Mouse (Mus musculus): ENCODE data around the gene Blcap. TPM values are rescaled to one million over a fixed set of nuclear protein-coding genes. Genes with fewer than 3 reads are reported as not detected.

The Blcap gene
- 20.3 TPM for polyA plus RNA-seq (2014; fragmentation: Illumina TruSeq; extraction: RNeasy Lipid Tissue Mini Kit (QIAGEN cat#74804); ENCODE audit: low read depth, low replicate concordance)

DNA sequence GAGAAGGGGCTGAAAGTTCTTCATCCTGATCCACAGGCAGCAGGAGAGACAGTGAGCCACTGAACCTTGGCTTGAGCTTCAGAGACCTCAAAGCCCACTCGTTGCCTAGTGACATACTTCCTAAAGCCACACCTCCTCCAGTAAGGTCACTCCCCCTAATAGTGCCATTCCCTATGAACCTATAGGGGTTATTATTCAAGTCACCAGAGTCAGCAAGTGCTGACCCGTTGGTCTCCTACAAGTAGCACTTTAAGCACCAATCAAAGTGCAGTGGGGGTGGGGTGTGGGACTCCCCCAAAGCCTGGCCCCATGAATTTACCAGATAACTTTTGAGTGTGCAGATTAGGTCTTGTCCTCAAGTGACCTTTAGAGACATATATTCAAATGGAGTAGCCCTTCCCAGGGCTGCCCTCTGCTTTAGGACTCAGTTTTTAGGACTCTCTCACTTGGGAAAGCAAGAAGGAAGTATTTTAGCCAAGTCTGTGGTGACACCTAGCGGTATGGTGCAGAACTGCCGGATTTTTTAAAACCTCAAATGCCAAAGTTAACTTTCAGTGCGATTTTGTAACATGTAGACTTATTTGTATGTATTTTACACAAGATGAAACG is at the start of gene Blcap:
Blcap (minus strand) TSS at position 51 of the 609 bp plus-strand sequence.

GRCm38 (mm10) chr2:157559858-157560257 is 11.2 kb downstream of the Blcap start, which contains the start of gene Nnat:
Nnat (plus strand) TSS chr2:157560078.

Other genes starting within 250 kb of the Blcap start
- gene Ghrh, start 223.8 kb downstream of the Blcap start, polyA plus RNA-seq (2014; fragmentation: Illumina TruSeq; extraction: RNeasy Lipid Tissue Mini Kit (QIAGEN cat#74804); ENCODE audit: low read depth, low replicate concordance), result not detected
- 3.8 TPM for gene Manbal, start 203.7 kb downstream of the Blcap start, polyA plus RNA-seq (2014; fragmentation: Illumina TruSeq; extraction: RNeasy Lipid Tissue Mini Kit (QIAGEN cat#74804); ENCODE audit: low read depth, low replicate concordance)
- gene Src, start 152.8 kb downstream of the Blcap start, polyA plus RNA-seq (2014; fragmentation: Illumina TruSeq; extraction: RNeasy Lipid Tissue Mini Kit (QIAGEN cat#74804); ENCODE audit: low read depth, low replicate concordance), result 0.13 TPM
- gene Nnat, start 11.2 kb downstream of the Blcap start, polyA plus RNA-seq (2014; fragmentation: Illumina TruSeq; extraction: RNeasy Lipid Tissue Mini Kit (QIAGEN cat#74804); ENCODE audit: low read depth, low replicate concordance), result not detected
- gene Ctnnbl1, start 166.1 kb upstream of the Blcap start, polyA plus RNA-seq (2014; fragmentation: Illumina TruSeq; extraction: RNeasy Lipid Tissue Mini Kit (QIAGEN cat#74804); ENCODE audit: low read depth, low replicate concordance), result 1.8 TPM